Mouse (Mus musculus) E14TG2a.4 (cell line): ENCODE data around the gene Alas2.

Experiments used
- CTCF ChIP-seq: conservative IDR thresholded peaks from 2 replicates; pipeline ENCODE4 v1.5.1; 2014; ENCODE audit warnings: low read length
- NANOG ChIP-seq: IDR thresholded peaks from 2 replicates; pipeline ENCODE4 v1.6.1; 2014; ENCODE audit warnings: borderline replicate concordance, low read length, mixed read lengths

- TF ChIP-seq CTCF = no peak
- no peak for TF ChIP-seq NANOG
Observed at GRCm38 (mm10) chrX:150595016-150595760, 48.0 kb downstream of the Alas2 start.
